Mouse (Mus musculus) thymus, postnatal 0 days (tissue): ENCODE measurements around the gene Csrnp1. TPM values are rescaled to one million over a fixed set of nuclear protein-coding genes. Genes with fewer than 3 reads are reported as not detected.
"Not testable (repeated sequence)": the region's sequence is repeated elsewhere in the genome, so short reads cannot be mapped to it uniquely, and the experiment has no call there.

ENCODE experiments used
- DNase-seq: peaks from one replicate; pipeline ENCODE4 v3.0.0-alpha.2; 2015; ENCODE audit warnings: low spot score
- polyA plus RNA-seq: library from polyadenylated mRNA; unstranded; fragments of >200 nt; fragmentation: Nextera tagmentation; extraction: Ambion mirVana; gene quantifications from 2 replicates; pipeline ENCODE4 v1.2.1, GENCODE M21; 2015

Gene Csrnp1
- 41.3 and 43.3 TPM in 2 replicates for polyA plus RNA-seq

DNA sequence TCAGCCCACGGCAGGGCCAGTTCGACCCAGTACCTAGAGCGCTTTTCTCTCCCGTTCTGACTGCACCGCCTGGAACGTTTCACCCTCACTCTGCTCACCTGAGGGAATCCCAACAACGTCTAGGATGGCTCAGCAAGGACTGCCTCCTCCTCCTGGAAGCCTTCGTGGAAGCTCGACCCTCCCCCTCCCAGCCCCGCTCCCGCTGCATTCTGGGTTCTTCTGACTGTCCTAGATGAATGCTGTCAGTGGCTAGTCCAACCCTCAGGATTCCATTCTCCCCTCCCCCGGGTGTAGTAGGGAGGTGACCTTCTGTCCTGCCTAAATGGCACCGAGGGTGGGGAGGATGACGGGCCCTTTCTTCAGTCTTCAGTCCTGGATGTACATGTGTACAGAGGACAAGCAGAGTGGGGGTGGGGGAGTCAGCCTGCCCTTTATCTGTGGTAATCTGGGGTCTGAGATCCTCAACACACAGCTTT lies at the start of gene Csrnp1:
TSS of gene Csrnp1 (minus strand) at position 123 of the 476 bp plus-strand sequence.
- peak; percentile 49 for DNase-seq

DNA sequence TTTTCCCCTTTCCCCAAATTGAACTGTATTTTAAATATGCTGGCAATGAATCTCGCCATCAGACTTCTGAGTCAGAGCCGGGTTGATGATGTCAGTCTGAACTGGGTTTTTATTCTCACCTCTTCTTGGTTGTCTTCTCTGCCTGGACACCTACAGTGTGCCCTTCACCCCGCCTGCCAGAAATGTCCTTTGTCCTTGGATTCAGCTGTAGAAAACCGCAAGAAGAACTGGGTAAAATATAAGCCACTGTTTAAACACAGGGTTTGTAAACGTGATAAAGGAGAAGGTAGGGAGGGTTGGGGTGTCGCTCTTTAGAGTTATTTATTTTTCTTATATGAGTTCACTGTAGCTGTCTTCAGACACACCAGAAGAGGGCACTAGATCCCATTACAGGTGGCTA lies 48.3 kb upstream of the Csrnp1 start:
- DNase-seq: no peak

DNA sequence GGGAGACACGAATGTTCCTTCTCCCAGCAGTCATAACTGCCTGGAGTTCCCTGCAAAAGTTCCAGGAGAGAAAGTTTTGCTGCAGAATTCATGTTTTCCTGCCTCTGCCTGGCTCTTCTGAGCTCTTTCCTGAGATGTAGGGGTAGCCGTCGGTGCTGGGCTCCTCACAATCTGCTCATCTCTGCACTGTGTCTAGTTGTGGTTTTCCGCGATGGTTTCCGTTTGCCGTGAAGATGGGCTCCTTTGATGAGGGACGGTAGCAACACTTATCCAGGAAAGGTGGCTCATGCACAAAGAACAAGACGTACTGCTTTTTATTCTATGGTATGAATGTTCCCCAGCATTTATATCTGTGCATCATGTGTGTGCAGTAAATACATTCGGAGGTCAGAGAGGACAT lies 46.0 kb upstream of the Csrnp1 start:
- peak; percentile 75 for DNase-seq

DNA sequence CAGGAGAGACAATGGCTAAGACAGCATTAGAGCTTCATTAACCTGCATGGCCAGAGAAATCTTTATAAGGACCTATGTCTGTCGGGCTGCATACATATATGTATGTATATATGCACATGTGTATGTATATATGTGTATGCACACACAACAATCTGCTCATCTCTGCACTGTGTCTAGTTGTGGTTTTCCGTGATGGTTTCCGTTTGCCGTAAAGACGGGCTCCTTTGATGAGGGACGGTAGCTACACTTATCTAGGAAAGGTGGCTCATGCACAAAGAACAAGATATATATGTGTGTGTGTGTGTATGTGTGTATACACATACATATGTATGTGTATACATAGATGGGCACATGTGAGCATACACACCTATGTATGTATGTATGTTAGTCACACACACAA lies 45.4 kb upstream of the Csrnp1 start:
- no peak for DNase-seq

DNA sequence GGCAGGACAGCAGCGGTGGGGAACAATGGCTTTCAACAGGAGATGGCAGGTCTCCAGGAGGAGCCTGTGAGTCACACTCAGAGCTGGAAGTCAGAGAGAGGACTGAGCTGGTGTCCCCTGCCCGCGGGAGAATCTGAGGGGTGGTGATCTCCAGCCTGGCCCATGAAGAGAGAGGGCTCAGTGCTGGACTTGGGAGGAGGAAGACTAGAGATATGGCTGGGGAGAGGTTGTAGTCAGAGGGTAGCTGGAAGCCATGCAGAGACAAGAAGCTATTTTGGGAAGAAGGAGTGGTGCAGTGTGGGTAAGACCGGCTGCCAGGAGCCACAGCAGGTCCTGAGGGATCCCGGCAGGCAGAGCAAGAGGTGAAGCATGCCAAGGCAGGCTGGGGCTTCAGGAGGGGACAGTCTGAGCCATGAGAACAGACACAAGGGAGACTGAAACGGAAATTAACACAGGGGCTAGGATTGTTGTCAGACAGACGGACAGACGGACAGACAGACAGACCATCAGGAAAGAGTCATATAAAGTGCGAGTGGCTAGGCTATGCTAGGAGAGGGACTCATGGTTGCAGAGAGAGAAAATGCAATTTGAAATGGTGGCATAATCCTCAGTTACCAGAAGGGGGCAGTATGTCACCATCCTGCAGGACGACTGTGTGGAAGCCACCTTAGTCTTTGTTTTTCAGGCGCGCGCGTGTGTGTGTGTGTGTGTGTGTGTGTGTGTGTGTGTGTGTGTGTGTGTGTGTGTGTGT lies 43.1 kb upstream of the Csrnp1 start:
- DNase-seq: peak; percentile 81

DNA sequence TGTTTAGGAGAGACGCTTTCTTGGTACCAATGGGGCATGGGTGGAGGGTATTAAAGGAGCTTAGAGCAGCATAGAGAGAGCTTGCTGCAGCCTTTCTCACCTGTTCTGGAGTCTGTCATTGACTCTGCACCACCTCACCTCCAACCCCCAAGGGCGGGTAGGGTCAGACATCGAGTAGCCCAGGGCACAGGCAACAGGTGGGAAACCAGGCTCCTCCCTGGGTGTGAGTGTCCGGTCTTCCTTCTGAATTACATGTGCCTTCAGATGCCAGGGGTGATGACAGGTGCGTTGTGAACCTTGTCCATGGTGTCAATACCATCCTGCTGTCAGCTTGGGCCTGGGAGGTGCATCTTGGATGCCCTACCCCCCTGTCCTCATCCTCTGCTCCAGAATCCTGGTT lies 40.2 kb upstream of the Csrnp1 start:
- no peak for DNase-seq

DNA sequence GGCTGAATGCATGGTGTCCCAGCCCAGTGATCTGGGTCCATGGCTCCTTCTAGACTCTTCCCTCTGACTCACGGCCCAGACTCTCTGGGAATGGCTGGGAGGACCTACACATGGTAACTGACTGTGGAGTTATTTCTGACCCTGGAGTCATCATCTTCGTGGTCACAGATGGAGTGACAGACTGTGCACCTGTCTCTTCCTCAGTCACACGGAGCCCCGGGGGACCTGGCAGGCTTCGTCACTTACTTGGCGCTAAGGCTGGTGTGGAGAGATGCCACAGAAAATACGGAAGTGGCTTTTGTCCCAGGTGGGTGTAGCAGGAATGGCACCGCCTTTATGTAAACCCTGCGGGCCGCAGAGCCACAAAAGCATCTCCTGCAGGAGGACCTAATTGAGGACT lies 39.7 kb upstream of the Csrnp1 start:
- DNase-seq: no peak

DNA sequence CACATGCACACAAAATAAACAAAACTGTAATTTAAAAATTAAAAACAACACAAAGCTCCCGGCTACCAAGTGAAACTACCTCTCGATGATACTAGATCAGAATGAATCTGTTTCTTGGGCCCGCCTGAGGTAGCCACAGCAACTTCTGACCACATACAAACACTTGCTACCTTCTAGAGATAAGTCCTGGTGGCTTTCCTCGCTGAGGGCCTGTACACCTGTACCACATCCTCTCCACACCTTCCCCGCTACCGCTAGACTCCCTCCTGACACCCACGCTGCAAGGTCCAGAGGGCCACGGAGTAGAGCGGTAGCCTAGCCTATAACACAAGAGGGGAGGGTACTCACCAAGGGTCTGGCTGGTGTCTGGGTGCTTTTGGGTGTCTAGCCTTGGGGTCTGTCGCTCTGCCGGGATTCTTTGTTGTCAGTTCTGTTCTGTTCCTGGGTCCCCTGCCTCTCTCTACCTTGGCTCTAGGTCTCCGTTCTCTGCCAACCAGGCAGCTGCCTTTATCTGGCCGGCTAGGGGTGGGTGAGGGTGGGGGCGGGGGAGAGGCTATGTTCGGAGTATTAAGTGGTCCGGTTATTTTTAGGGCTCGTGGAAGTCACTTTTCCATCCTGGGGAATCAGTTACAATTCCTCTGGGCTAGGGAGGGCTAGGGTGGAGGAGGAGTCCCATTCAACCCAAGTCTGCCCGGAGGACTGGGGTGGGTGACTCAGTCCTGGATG lies 38.8 kb upstream of the Csrnp1 start, which contains the start of gene Xirp1:
TSS of gene Xirp1 (minus strand) at position 513 of the 726 bp plus-strand sequence.
- no peak for DNase-seq

DNA sequence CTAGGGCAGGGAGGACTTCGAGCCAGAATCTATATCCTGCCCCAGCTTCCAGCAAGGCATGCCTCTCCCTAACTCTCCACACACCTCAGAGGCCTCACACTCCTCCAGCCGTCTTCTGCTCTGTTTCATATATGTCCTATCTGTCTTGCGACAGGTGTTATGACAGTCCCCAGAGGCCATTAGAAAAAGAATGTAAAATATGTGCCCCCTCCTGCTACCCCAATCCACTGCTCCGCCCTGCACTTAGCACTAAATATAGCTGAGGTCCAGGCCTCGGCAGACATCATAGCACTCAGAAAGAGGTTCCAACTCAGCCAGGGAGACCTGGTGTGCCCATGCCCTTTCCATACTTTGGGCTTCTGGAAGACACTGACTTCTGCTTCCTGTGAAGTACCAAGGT lies 36.7 kb upstream of the Csrnp1 start:
- DNase-seq: no peak

DNA sequence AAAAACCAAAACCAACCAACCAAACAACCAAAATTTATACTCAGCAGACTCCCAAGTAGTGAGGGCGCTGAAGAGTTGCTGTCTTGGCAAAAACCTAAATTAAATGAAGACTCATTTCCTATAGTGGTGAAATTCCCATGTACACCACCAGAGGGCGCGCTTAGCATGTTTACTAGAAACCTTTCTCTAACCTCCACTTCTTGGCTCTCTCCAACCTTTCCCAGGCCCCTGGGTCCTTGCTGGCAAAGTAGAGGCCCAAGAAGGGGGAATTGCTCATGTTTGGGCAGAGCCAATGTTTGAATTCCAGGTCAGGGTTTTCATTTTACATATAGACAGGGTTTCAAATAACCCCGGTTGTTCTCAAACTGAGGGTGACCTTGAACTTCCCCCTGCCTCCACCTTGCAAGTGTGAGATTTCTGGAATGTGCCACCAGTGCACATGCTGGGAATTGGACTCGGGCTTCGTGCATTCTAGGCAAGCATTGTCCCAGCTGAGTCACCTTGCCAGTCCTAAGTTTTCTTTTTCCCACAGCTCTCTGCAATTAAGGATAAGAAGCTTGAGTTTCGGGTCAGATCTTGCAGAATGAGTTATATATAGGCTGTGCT lies 35.9 kb upstream of the Csrnp1 start:
- peak; percentile 77 for DNase-seq

DNA sequence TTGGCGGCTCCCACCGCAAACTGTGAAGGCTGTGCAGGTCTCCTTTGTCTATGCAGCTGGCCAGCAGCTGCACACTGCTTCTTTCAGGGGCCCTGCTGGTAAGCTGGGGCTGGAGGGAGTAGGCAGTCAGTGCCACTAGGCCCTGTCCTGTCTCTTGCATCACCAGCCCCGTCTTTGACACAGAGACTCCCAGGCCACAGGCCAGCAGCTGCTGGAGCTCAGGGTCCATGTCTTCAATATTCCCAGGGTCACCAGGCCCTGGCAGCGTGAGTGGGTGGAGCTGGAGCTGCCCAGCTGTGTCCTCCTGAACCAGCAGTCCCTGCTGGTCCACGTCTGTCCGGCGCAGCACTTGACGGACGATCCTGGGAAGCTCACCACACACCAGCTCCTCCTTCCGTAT lies 32.5 kb upstream of the Csrnp1 start:
- DNase-seq: no peak

DNA sequence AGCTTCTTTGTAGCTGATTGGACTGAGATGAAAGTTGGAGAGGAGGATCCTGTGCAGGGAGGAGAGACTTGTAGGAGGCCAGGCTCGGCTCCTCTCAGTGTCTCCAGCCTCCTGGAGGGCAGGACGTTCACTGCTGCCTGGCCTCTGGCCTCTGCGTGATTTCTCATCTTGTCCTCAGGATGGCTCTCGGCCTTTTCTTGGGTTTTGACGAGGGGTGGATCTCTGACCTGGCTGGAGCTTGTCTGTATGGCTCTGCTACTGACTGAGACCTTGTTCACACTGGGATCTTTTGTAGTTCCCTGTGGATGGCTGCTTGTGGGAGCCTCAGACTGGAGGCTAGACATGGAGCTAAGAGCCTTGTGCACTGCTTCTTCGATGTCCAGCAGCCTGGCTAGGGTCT lies 30.4 kb upstream of the Csrnp1 start:
- no peak for DNase-seq

DNA sequence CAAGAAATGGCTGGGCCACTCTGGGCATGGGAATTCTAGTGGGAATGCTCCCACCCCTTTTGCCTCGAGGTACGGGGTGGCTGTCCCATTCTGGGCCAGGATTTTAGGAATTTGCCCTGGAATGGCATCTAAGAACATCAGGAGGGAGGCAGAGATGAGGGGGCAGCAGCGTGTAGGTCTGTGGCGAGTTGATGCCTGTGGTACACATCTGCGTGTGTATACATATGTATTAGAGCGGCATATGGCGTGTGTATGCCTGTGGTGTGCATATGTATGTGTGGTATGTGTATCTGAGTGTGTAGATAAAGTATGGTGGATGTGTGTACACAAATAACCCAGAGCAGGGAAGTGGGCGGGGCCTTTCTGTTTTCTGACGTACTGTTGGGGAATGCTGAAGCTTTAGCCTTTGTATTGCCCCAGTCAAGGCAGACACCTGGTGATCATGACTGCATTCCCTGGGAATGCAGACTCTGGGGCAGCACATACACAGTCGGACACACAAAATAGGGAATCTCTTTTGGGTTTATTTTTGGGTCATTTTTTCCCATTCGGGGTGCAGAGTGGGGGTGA lies 28.9 kb upstream of the Csrnp1 start:
- DNase-seq: no peak

DNA sequence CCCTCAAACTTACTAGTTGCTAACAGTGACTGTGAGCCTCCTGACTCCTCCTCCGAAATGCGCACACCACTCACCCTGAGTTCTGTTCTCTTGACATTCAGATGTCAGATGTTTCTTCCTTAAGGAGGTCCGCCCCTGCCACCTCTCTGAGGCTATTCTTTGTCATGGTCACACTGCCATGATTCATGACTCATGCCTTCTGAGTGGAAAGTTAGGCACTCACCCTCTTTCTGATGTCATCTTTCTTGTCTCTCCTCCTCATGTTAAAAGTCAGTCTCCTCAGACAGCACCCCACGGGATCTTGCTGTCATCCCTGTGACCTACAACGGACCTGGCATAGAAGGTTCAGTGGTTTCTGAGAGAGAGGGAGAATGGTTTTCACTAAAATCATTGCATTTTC lies 28.3 kb upstream of the Csrnp1 start:
- DNase-seq: no peak

DNA sequence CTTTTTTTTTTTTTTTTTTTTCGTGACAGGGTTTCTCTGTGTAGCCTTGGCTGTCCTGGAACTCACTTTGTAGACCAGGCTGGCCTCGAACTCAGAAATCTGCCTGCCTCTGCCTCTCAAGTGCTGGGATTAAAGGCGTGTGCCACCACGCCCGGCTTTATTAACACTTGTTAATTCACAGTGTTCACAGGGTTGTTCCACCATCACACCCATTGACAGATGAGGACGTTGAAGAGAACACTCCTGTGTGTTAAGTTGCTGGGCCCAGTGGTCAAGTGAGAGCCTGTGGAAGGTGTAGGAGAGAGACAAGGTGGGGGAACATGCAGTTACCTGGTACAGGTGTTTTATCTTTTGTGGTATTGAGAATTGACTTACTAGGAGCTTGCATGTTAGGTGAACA lies 27.7 kb upstream of the Csrnp1 start:
- not testable (repeated sequence) for DNase-seq

DNA sequence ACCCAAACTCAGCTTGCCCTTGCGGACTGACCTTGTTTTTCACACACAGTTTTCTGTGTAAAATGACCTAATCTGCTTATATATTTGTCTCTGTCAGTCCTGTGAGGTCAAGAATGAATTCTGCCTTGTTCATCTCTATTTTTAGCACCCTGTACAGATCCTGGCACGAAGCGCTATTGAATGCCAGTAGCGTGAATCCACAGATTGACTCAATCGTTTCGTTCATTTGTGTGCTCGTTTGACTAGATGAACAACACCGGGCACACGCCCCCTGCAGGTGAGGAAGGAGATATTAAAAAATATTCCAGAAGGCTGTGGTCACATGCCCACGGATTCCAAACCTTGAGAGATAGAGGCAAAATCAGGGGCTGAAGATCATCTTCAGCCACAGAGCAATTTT lies 27.1 kb upstream of the Csrnp1 start:
- peak; percentile 78 for DNase-seq

DNA sequence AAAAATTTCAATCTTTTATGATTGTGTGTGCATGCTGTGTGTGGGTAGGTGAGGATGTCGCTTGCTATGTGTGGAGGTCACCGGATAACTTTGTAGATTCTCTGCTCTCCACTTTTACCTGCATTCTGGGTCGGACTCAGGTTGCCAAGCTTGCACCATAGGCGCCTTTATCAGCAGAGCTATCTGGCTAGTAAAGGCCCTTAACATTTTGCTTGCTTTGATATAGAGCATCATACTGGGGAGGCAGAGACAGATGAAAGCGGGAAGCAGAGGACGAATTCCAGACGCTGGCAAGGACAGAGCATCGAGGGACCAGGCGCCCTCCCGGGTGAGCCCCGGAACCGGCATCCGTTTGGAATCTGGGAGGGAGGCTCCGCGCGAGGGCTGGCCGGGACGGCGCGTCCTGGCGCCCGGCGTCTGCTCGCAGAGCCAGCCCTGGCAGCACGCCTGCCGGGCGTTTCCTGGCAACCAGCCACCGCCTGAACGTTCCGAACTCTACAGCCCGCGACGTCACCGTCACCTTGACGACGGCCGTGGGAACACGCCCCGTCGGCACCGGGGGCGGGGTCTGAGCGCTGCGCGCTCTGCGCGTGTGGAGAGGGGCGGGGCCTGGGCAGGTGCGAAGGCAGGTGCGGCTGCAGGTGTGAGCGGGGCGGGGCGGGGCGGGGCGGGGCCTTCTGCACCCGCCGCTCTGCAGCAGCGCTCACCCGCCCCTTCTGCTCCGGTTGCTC lies 26.5 kb upstream of the Csrnp1 start:
- DNase-seq: peak; percentile 97

DNA sequence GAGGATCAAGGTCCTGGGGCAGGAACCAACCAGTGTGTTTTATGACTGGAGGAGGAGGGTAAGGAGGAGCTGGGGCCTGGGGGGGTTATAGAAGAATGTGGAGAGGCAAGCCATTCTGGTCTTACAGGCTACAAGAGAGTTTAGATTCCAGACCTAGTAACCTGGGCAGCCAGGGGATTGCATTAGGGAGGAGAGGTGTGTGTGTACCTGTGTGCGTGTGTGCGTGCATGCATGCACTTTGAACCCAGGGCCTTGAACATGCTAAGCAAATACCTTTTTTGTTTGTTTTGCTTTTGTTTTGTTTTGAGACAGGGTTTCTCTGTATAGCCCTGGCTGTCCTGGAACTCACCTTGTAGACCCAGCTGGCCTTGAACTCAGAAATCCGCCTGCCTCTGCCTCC lies 25.4 kb upstream of the Csrnp1 start:
- DNase-seq: no peak

DNA sequence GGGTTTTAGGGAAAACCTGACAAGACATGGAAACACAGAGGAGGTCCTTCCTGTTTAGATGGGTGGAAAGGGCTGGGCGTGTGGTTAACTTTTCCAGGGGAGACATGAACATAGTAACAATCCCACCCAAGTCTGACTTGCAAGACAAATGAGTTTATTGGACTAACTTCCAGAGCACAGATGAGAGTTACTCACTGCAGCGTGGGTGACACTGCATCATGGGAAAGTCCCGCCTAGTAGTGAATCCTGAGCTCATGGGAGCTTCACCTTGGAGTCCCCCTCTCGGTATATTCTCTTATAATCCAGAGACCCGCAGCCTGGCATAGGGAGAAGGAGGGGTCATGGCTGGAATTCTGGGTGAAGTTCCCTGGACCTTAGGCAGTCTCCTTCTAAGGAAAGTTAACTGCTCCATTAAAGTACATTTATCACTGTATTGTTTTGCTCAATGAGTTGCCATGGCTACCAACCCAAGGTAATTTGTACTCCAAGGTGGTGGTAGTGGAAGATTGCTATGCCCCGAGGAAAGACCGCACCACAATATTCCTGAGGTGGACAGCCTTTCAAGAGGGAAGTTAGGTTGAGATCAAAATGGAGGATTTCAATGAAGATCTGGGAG lies 24.9 kb upstream of the Csrnp1 start:
- no peak for DNase-seq

DNA sequence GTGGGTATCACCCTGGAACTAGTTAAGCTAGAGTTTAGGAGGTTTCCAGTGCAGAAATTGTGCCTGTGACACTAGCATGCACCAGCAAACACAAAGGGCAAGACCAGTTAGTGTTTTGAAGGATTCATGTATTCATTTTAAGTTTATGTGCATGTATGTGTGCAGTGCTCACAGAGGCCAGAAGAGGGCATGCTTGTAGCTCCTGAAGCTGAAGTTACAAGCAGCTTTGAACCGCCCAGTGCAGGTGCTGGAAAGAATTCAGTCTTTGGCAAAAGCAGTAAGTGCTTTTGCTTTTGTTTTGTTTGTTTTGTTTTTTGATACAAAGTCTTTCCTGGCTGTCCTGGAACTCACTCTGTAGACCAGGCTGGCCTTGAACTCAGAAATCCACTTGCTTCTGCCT lies 23.4 kb upstream of the Csrnp1 start:
- no peak for DNase-seq

DNA sequence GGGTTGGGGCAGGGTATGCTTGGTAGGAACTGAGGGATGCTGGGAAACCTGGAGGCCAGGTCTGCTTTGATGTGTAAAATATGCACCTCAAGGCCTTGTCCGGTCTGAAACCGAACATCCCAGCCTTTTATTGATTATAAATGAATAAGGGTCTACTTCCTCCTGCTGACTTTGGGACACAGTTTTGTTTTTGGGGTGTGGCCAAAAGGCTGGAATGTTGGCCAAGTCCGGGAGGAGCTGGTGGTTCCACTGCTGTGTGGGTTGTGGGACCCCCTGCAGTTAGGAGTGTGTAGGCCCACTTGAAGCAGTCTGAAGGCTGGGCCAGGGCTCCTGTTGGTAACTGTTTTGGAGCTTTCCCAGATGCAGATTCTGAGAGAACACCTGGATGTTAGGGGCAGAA lies 21.5 kb upstream of the Csrnp1 start:
- DNase-seq: no peak
